Mouse (Mus musculus) E14TG2a.4 (cell line): Measurements from ENCODE around the gene Lrrk1.

Source experiments
- H3K27me3 ChIP-seq: 2 replicates; pipeline ENCODE4 v1.6.1; 2014; ENCODE audit warnings: low read length, control low read depth; ENCODE audit not compliant: insufficient read depth
- H3K36me3 ChIP-seq: 2 replicates; pipeline ENCODE4 v1.6.1; 2014; ENCODE audit warnings: low read length, control low read depth; ENCODE audit not compliant: insufficient read depth
- H3K4me1 ChIP-seq: replicated peaks from 2 replicates; pipeline ENCODE4 v1.6.1; 2014; ENCODE audit warnings: low read depth, low read length, control low read depth
- H3K4me3 ChIP-seq: replicated peaks from 2 replicates; pipeline ENCODE4 v1.5.1; 2014; ENCODE audit warnings: mild to moderate bottlenecking, low read length
- H3K9me3 ChIP-seq: 2 replicates; pipeline ENCODE4 v1.6.1; 2014; ENCODE audit warnings: low read length, control low read depth
- CTCF ChIP-seq: conservative IDR thresholded peaks from 2 replicates; pipeline ENCODE4 v1.5.1; 2014; ENCODE audit warnings: low read length
- NANOG ChIP-seq: IDR thresholded peaks from 2 replicates; pipeline ENCODE4 v1.6.1; 2014; ENCODE audit warnings: borderline replicate concordance, low read length, mixed read lengths
- POU5F1 ChIP-seq: IDR thresholded peaks from 2 replicates; pipeline ENCODE4 v1.6.1; 2014; ENCODE audit warnings: low read length, borderline replicate concordance

The Lrrk1 gene

DNA sequence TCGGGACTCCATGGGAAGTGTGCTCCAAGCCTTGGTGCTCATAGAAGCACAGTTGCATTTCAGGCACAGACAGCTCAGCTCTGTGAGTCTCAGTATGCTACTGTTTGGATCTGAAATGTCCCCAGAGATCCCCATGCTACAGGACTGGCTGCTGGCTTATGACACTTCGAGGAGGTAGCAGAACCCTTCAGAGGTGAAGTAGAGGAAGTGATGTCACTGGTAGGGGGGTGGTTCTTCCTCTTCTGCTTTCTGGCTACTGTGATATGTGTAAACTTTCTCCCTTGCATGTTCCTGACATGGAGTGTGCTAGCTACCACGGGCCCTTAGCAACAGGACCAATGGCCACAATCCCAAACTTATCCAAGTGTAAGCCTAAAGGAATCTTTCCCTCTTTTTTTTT lies 162.3 kb downstream of the Lrrk1 start:
- Histone ChIP-seq H3K27me3 (no peaks in the 10 kb centered on the region), H3K4me1 (peaks cover 36% of the 10 kb centered on the region), H3K4me3 (no peak overlapping the region), H3K9me3 (no peaks in the 10 kb centered on the region), H3K36me3 (no peaks in the 10 kb centered on the region)
- TF ChIP-seq CTCF (no peak), NANOG (no peak), POU5F1 (no peak)

DNA sequence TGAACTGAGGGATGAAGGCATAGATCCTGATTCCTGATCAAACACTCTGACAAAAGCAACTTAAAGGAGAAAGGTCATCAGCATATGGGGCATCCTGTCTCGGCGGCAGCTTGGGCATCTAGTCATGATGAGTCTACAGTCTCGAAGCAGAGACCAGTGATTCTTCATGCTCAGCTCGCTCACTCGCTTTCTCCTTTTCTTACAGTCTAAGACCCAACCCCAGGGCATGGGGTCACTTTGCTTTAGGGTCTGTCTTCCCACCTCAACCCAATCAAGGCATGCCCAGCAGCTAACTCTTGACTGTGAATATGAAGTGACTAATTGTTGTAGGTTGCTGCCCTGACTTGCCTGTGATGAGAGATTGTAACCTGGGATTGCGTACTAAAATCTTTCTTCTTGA lies 163.6 kb downstream of the Lrrk1 start:
- no peak for TF ChIP-seq POU5F1
- TF ChIP-seq CTCF, result no peak
- TF ChIP-seq NANOG, result no peak
- Histone ChIP-seq H3K36me3 (no peaks in the 10 kb centered on the region), H3K27me3 (no peaks in the 10 kb centered on the region), H3K4me3 (no peak overlapping the region), H3K4me1 (peaks cover 23% of the 10 kb centered on the region), H3K9me3 (no peaks in the 10 kb centered on the region)

DNA sequence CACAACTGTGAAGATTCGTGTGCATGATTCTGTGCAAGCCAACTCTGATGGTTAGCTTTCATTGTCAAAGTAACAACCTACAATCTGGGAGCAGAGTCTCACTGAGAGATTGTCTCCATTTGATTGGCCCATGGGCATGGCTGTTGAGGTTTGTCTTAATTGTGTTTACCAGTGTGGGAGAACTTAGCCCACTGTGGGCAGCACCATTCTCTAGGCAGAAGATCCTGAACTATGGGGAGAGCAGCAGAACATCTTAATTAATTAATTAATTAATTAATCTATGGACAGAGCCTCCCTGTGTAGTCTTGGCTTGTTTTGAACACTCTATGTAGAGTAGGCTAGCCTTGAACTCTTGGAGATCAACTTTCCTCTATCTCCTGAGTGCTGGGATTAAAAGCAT lies 164.4 kb downstream of the Lrrk1 start:
- Histone ChIP-seq H3K4me3 (no peak overlapping the region), H3K36me3 (no peaks in the 10 kb centered on the region), H3K9me3 (no peaks in the 10 kb centered on the region), H3K4me1 (peaks cover 16% of the 10 kb centered on the region), H3K27me3 (no peaks in the 10 kb centered on the region)
- TF ChIP-seq CTCF (no peak), NANOG (no peak), POU5F1 (no peak)

GRCm38 (mm10) chr7:66222621-66223091 lies 165.5 kb downstream of the Lrrk1 start:
- TF ChIP-seq CTCF (no peak), POU5F1 (no peak), NANOG (no peak)
- H3K9me3 ChIP-seq, result no peaks in the 10 kb centered on the region
- no peaks in the 10 kb centered on the region for H3K36me3 ChIP-seq
- H3K27me3 ChIP-seq, result peaks cover 4% of the 10 kb centered on the region; the same call in 1 of the 2 replicates
- H3K4me3 ChIP-seq, result no peak overlapping the region
- peaks cover 8% of the 10 kb centered on the region for H3K4me1 ChIP-seq

DNA sequence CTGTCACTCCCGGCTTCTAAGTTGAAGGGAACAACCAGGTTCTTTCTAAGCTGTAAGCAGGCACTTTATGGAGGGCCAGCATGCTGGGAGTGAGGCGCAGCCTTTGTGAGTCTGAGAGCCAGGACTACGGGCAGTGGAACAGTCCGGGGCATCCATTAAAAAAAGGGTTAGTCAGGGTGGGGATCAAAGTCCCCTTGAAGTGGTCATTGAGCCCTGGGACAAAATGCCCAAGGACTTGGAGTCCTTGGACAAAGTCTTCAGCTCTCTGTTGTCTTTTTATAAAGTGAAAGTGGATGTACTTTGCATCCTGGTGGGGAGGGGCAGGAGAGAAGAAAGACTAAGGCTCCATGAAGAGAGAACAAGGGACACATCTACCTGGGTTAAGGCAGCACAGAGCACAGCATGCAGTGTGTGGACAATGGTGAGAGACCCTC lies 168.3 kb downstream of the Lrrk1 start:
- no peak for TF ChIP-seq CTCF
- TF ChIP-seq NANOG, result no peak
- no peak for TF ChIP-seq POU5F1
- no peaks in the 10 kb centered on the region for H3K36me3 ChIP-seq
- H3K27me3 ChIP-seq, result peaks cover 9% of the 10 kb centered on the region

DNA sequence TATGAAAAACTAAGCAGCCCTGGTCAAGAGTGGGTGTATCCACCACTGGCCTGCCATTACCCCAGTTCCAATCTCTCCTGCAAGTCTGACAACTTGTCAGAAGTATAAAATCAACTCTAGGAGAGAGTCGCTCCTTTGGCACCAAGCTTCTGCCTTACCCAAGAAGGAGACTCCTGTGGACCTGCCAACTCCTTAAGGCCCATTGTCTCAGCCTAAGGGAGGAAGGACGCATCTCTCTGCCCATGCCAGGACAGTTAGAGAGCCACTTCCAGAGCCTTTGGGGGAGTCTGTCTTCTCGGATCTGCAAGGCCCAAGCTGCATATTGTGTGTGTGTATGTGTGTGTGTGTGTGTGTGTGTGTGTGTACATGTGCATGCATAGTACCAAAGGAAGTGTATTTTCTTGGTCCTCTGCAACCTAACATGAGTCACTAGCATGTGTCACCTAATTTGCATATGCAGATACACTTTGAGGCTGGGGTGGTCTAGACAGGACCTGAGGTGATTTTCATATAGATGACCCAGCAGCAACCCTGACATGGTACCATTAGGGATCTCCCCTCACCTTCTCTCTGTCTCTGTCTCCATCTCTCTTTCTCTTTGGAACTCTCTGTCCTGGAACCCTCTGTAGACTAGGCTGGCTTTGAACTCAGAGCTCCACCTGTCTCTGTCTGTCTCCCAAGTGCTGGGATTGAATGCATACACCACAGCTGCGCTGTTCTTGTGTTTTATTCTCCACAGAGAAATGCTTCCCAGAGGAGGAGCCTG lies 168.9 kb downstream of the Lrrk1 start:
- no peaks in the 10 kb centered on the region for H3K36me3 ChIP-seq
- H3K4me1 ChIP-seq, result peaks cover 6% of the 10 kb centered on the region; the same call in 1 of the 2 replicates
- TF ChIP-seq CTCF, result no peak
- no peak for TF ChIP-seq POU5F1
- no peak for TF ChIP-seq NANOG
- H3K9me3 ChIP-seq, result no peaks in the 10 kb centered on the region
- peaks cover 9% of the 10 kb centered on the region for H3K27me3 ChIP-seq
- H3K4me3 ChIP-seq, result no peak overlapping the region

More for the DNA sequence above, 168.3 kb downstream of the Lrrk1 start:
- Histone ChIP-seq H3K9me3 (no peaks in the 10 kb centered on the region), H3K4me1 (peaks cover 6% of the 10 kb centered on the region; the same call in 1 of the 2 replicates), H3K4me3 (no peak overlapping the region)

GRCm38 (mm10) chr7:66218193-66219014 lies 169.7 kb downstream of the Lrrk1 start:
- no peak for TF ChIP-seq CTCF
- no peak for TF ChIP-seq NANOG
- no peak for TF ChIP-seq POU5F1
- peaks cover 6% of the 10 kb centered on the region; the same call in 1 of the 2 replicates for H3K4me1 ChIP-seq
- no peaks in the 10 kb centered on the region for H3K9me3 ChIP-seq
- no peak overlapping the region for H3K4me3 ChIP-seq
- peaks cover 9% of the 10 kb centered on the region for H3K27me3 ChIP-seq
- H3K36me3 ChIP-seq, result no peaks in the 10 kb centered on the region

DNA sequence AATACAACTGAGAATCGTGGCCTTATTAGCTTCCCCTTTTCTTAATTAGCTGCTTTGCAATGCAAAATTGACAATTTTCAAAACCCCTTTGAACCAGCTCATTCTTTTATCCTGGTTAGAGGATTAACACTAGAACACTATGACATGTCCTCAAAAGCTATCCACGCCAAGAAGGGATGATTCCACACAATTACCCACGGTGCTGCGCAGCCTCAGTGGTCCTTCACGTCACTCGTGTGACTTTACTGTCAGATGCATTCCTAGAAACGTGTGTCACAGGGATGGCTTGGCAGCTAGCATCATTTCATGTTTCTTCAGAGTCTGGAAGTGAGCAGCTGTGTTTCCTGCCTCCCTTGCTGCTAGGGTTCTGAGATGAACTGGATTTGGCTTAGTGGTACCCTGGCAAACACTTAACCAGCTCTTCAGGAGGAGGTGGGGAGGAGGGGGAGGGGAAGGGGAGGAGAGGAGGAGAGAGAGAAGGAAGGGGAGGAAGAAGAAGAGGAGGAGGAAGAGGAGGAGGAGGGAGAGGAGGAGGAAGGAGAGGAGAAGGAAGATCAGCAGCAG lies 170.5 kb downstream of the Lrrk1 start:
- no peak for TF ChIP-seq NANOG
- no peak for TF ChIP-seq POU5F1
- no peak for TF ChIP-seq CTCF
- Histone ChIP-seq H3K4me1 (peaks cover 5% of the 10 kb centered on the region; the same call in 1 of the 2 replicates), H3K36me3 (no peaks in the 10 kb centered on the region), H3K27me3 (peaks cover 9% of the 10 kb centered on the region), H3K9me3 (no peaks in the 10 kb centered on the region), H3K4me3 (no peak overlapping the region)
